Mouse (Mus musculus) central nervous system, embryonic 14 days (tissue): Measurements from ENCODE around the gene Mrgprx1. TPM values are rescaled to one million over a fixed set of nuclear protein-coding genes. Genes with fewer than 3 reads are reported as not detected.

Experiments
- polyA plus RNA-seq: library from polyadenylated mRNA; depleted of rRNA; stranded (reverse); fragments of >200 nt; gene quantifications from 2 replicates; pipeline ENCODE4 v1.2.3, GENCODE M21; 2012; rRNA removed

The Mrgprx1 gene
- polyA plus RNA-seq = not detected in 2 replicates

DNA sequence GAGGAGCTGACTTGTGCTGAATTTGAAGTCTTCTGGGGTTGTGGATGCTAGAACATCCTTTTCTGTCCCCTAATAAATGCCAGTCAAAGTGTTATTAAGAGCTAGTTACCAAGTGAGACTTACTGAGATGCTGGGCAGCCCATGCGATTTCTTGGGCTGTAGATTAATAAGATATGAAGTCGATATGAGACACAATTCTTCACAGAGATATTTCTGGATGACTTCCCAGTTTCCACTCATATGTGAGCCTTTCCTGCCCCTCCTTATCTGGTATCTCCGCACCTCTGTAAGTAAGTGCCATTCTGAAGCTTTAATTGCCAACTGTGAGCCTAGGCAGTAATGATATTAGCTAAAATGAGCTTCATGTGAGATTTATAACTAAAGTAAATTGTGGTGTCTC is at the start of gene Mrgprx1:
TSS of gene Mrgprx1 (minus strand) at position 101 of the 400 bp plus-strand sequence.

GRCm38 (mm10) chr7:47981995-47982394 is 45.4 kb downstream of the Mrgprx1 start, which contains the start of gene Mrgpra4:
Mrgpra4 (minus strand) TSS chr7:47982095.

Other genes with a start within 250 kb of the Mrgprx1 start
- gene Mrgpra4, start 45.5 kb downstream of the Mrgprx1 start, polyA plus RNA-seq = not detected in 2 replicates
- not detected in 2 replicates for gene Mrgprb5, start 141.4 kb upstream of the Mrgprx1 start, polyA plus RNA-seq
- not detected in 2 replicates for gene Mrgprb4, start 171.7 kb upstream of the Mrgprx1 start, polyA plus RNA-seq